In genomic region chr2:160655561-160655960, GRCm38 (mm10) we compare ENCODE assay signal across 19 mouse cellular contexts. TPM values are rescaled to one million over a fixed set of nuclear protein-coding genes. Genes with fewer than 3 reads are reported as not detected.
DNase-seq lines count a peak whose midpoint lies in the region; ATAC-seq and TF ChIP-seq lines count a peak whose summit lies in the region.
"Had no signal": no experiment of that assay in that cellular context is flagged by ENCODE, and none has a peak within 500 bp of the region (broad histone marks: within the 10 kb centered on the region; RNA-seq: fewer than 3 reads in every experiment).

No protein-coding gene starts in this region.

- peaks cover 64% of the 10 kb centered on the region for H3K36me3 ChIP-seq in liver, embryonic 12.5 days
- peaks cover 26% of the 10 kb centered on the region for H3K36me3 ChIP-seq in liver, postnatal 0 days (replicated peaks; ENCODE audit: insufficient read depth, low read length)
- H3K36me3 ChIP-seq in midbrain, embryonic 15.5 days (replicated peaks) = 0 out of 2 replicates have a peak, but pooled peaks cover 3% of the 10 kb centered on the region

- H3K4me1 ChIP-seq in liver, embryonic 12.5 days = peaks cover 84% of the 10 kb centered on the region
- peaks cover 8% of the 10 kb centered on the region for H3K4me1 ChIP-seq in liver, postnatal 0 days (ENCODE audit: insufficient read depth)
- H3K4me1 ChIP-seq in midbrain, embryonic 15.5 days = peaks cover 12% of the 10 kb centered on the region

- no peak for DNase-seq in cerebellum, adult 8-10 months
- no peak for DNase-seq in liver, postnatal 0 days
- peak; percentile 51 to 59 for DNase-seq in cerebellum, postnatal 14 days
- peak; percentile 37 to 45 for DNase-seq in layer of hippocampus, postnatal 36 days
- DNase-seq in kidney, postnatal 10 days = no peak
- DNase-seq: gastrocnemius, adult 2 months; heart, adult 18-20 months; lung, adult 2 months; lung, postnatal 4 days; right cerebral cortex, postnatal 25 days had no signal

- H3K9ac ChIP-seq in liver, embryonic 12.5 days = no peak overlapping the region
- H3K9ac ChIP-seq in liver, postnatal 0 days (replicated peaks) = no peak overlapping the region
- H3K9ac ChIP-seq in midbrain, embryonic 15.5 days = no peak overlapping the region
- H3K9ac ChIP-seq: heart, embryonic 15.5 days; kidney, embryonic 15.5 days had no signal

- no peaks in the 10 kb centered on the region for H3K9me3 ChIP-seq in liver, embryonic 12.5 days (replicated peaks)
- no peaks in the 10 kb centered on the region for H3K9me3 ChIP-seq in liver, postnatal 0 days (ENCODE audit: low read length)
- H3K9me3 ChIP-seq in midbrain, embryonic 15.5 days = no peaks in the 10 kb centered on the region
- H3K9me3 ChIP-seq: heart, embryonic 15.5 days; hindbrain, embryonic 10.5 days; kidney, embryonic 15.5 days had no signal

- H3K27ac ChIP-seq in liver, embryonic 12.5 days = peak overlapping the region; percentile 77
- H3K27ac ChIP-seq in liver, postnatal 0 days (ENCODE audit: low read depth) = no peak overlapping the region
- H3K27ac ChIP-seq in midbrain, embryonic 15.5 days = no peak overlapping the region
- H3K27ac ChIP-seq: gastrocnemius, adult 2 months; heart, embryonic 15.5 days; hindbrain, embryonic 10.5 days had no signal

- no peak overlapping the region for H3K4me2 ChIP-seq in liver, embryonic 12.5 days
- no peak overlapping the region for H3K4me2 ChIP-seq in liver, postnatal 0 days (ENCODE audit: low read depth, low read length)
- H3K4me2 ChIP-seq in midbrain, embryonic 15.5 days = no peak overlapping the region
- H3K4me2 ChIP-seq: heart, embryonic 15.5 days; kidney, embryonic 15.5 days; midbrain, embryonic 11.5 days had no signal

- TF ChIP-seq CTCF in liver, postnatal 0 days (IDR thresholded peaks at IDR 0.05; ENCODE audit: low read depth) = no peak

- no peak for TF ChIP-seq EP300 in liver, postnatal 0 days (IDR thresholded peaks at IDR 0.05; ENCODE audit: low read depth)

- H3K27me3 ChIP-seq in liver, embryonic 12.5 days (replicated peaks) = no peaks in the 10 kb centered on the region
- no peaks in the 10 kb centered on the region for H3K27me3 ChIP-seq in liver, postnatal 0 days (ENCODE audit: insufficient read depth, low read length)
- H3K27me3 ChIP-seq in midbrain, embryonic 15.5 days (replicated peaks) = no peaks in the 10 kb centered on the region
- H3K27me3 ChIP-seq: heart, embryonic 15.5 days; kidney, embryonic 15.5 days; Patski had no signal

- peak; percentile 68 for ATAC-seq in cerebellum, adult (ENCODE audit: insufficient number of reproducible peaks, low FRiP score, low TSS enrichment)
- ATAC-seq in liver, embryonic 12.5 days = no peak
- no peak for ATAC-seq in liver, postnatal 0 days
- ATAC-seq in midbrain, embryonic 15.5 days (replicated peaks) = no peak
- ATAC-seq: forebrain, embryonic 16.5 days; Patski had no signal

- no peak overlapping the region for H3K4me3 ChIP-seq in liver, embryonic 12.5 days
- H3K4me3 ChIP-seq in liver, postnatal 0 days (ENCODE audit: low read depth, low read length) = no peak overlapping the region
- H3K4me3 ChIP-seq in midbrain, embryonic 15.5 days = no peak overlapping the region
- H3K4me3 ChIP-seq: gastrocnemius, adult 2 months; heart, embryonic 15.5 days; hindbrain, embryonic 10.5 days; kidney, embryonic 15.5 days had no signal

- WGBS in liver, embryonic 12.5 days (ENCODE audit: insufficient replicate concordance) = 83% methylated on average over 1 of the region's 1 CpGs
- 93% methylated on average over 1 of the region's 1 CpGs for WGBS in liver, postnatal 0 days (ENCODE audit: insufficient replicate concordance)
- 95% methylated on average over 1 of the region's 1 CpGs for WGBS in midbrain, embryonic 15.5 days

RNA-seq across cellular contexts. Expression of gene Top1, which starts 9.9 kb away (rescaled TPM):
- 83.7 and 87.7 TPM in 2 replicates for polyA plus RNA-seq in liver, embryonic 12.5 days (2016; fragmentation: Nextera tagmentation; extraction: Ambion mirVana)
- polyA plus RNA-seq in liver, postnatal 0 days (2015; fragmentation: Nextera tagmentation; extraction: Ambion mirVana) = 30.1 and 30.5 TPM in 2 replicates
- total RNA-seq in layer of hippocampus, postnatal 36 days (2021) = 10 to 100 TPM; 91.1 to 99.3 TPM
- 75.2 and 81.1 TPM in 2 replicates for polyA plus RNA-seq in midbrain, embryonic 15.5 days (2015; fragmentation: Nextera tagmentation; extraction: Ambion mirVana)

Comparison
In these comparisons a context has a peak if more than half of its experiments do, and no peak if none do; other contexts are left out.
1. DNase-seq: peak in cerebellum, postnatal 14 days (2 of 2) and layer of hippocampus, postnatal 36 days (2 of 2); none in cerebellum, adult 8-10 months (single experiment), liver, postnatal 0 days (single experiment) and kidney, postnatal 10 days (single experiment).